Mouse (Mus musculus) liver, embryonic 14.5 days (tissue): ENCODE data around the gene Agbl1.

ENCODE experiments used
- CTCF ChIP-seq: IDR thresholded peaks from 2 replicates; pipeline ENCODE4 v1.5.1; 2016; ENCODE audit warnings: antibody characterized with exemption, low read depth, control low read depth
- EP300 ChIP-seq: IDR thresholded peaks from 2 replicates; pipeline ENCODE4 v1.6.1; 2016; ENCODE audit warnings: antibody characterized with exemption, low read depth

GRCm38 (mm10) chr7:76820571-76820970 lies 590.9 kb downstream of the Agbl1 start:
- TF ChIP-seq CTCF (no peak), EP300 (no peak)
